Mouse (Mus musculus): ENCODE data around the gene Slc39a12. TPM values are rescaled to one million over a fixed set of nuclear protein-coding genes. Genes with fewer than 3 reads are reported as not detected.

The Slc39a12 gene
- polyA plus RNA-seq, 2 experiments: 0.02 to 0.06 TPM

DNA sequence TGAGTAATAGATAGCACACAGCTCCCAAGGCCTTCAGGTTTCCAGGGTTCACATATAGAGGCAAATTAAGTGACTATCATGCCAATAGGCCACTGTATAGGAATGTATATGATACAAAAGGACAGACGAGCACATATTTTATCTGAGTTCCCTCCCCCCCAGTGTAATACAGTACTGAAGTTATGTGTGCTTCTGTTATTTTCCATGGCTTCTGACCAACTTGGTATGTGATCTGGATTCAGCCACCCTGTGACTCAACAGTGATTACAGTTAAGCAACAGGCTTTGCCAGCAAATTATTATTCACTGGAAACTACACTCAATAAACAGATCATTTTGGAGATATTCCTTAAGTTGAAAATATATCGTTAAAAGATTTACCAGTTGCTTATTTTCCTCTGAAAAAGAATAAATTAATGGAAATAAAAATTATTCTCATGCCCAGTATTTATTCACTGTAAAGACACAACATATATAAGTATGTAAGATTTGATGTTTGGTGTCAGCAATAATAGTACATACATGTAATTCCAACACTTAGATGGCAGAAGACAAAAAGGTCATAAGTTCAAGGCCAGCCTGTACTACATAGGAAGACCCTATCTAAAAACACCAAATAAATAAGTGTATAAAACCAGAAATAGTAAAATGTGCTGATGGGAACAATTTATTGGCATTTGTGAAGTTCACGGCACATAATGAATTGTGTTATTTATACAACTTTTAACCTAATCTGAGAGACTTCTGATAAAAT, 146.4 kb downstream of the Slc39a12 start:
- Histone ChIP-seq H3K27ac (no peak overlapping the region), H3K4me2 (ENCODE audit: low read depth) (no peak overlapping the region), H3K9ac (replicated peaks) (no peak overlapping the region), H3K4me3 (ENCODE audit: insufficient read depth in 1 of 2, low read depth in 2 of 2, low read length in 2 of 2) (no peak overlapping the region), H3K36me3 (replicated peaks; ENCODE audit: control insufficient read depth, insufficient read depth, low read depth) (no peaks in the 10 kb centered on the region), H3K9me3 (ENCODE audit: control insufficient read depth, low read length) (no peaks in the 10 kb centered on the region), H3K4me1 (replicated peaks; ENCODE audit: control insufficient read depth in 2 of 2, insufficient read depth in 2 of 2, low read length in 1 of 2) (no peaks in the 10 kb centered on the region), H3K27me3 (ENCODE audit: control insufficient read depth, insufficient read depth, low read length) (no peaks in the 10 kb centered on the region)
- ATAC-seq (ENCODE audit: insufficient read depth) (no peak), DNase-seq (ENCODE audit: low read depth in 3 of 3, low spot score in 3 of 3) (no peak)
- no peak for TF ChIP-seq CTCF (IDR thresholded peaks at IDR 0.05; ENCODE audit: low read depth)
- TF ChIP-seq EP300 (IDR thresholded peaks at IDR 0.05; ENCODE audit: low read depth): no peak
- WGBS (ENCODE audit: insufficient replicate concordance): 68% methylated on average over 3 of the region's 3 CpGs

DNA sequence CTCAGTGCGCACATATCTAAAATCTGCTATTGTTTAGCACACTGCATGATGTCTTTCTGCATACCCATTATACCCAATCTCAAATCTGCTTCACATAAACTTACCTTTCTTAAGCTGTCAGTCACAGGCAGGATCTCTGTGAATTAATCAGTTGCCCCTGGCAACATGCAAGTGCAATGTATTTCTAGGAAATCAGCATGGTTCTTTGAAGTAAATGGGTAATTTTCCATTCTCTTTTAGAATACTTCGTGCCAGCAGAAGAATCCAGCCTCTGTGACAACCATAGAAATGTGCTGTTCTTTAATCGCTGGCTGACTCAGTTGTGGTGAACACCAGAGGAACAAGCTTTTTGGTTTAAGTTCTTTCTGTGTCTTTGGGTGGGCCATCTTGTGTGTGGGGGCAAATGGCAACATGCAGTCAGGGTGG, 147.1 kb downstream of the Slc39a12 start:
- ATAC-seq (ENCODE audit: insufficient read depth) (no peak), DNase-seq (ENCODE audit: low read depth in 3 of 3, low spot score in 3 of 3) (no peak)
- Histone ChIP-seq H3K27ac (no peak overlapping the region), H3K9ac (replicated peaks) (no peak overlapping the region), H3K4me1 (replicated peaks; ENCODE audit: control insufficient read depth in 2 of 2, insufficient read depth in 2 of 2, low read length in 1 of 2) (no peaks in the 10 kb centered on the region), H3K4me3 (ENCODE audit: insufficient read depth in 1 of 2, low read depth in 2 of 2, low read length in 2 of 2) (no peak overlapping the region), H3K9me3 (ENCODE audit: control insufficient read depth, low read length) (no peaks in the 10 kb centered on the region), H3K4me2 (ENCODE audit: low read depth) (no peak overlapping the region), H3K36me3 (replicated peaks; ENCODE audit: control insufficient read depth, insufficient read depth, low read depth) (no peaks in the 10 kb centered on the region), H3K27me3 (ENCODE audit: control insufficient read depth, insufficient read depth, low read length) (no peaks in the 10 kb centered on the region)
- WGBS (ENCODE audit: insufficient replicate concordance): 56% methylated on average over 3 of the region's 3 CpGs
- TF ChIP-seq CTCF (IDR thresholded peaks at IDR 0.05; ENCODE audit: low read depth): no peak
- no peak for TF ChIP-seq EP300 (IDR thresholded peaks at IDR 0.05; ENCODE audit: low read depth)

DNA sequence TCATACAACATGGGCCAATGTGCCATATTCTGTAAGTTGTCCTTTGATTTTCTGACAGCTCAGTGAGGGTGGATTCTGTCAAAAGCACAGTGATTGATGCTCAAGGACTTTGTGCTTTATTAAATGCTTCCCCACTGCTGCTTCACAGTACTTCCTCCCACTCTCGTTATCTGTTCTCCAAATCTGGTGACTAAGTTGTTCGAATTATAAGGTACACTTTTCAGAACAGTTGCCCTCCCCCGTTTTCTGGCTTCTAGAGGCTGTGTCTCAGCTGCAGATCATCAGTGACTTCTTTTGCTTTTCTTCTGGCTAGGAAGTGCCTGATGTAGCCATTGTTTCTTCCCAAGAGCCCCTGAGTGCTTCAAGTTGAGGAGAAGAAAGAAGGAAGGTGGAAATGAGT, 149.7 kb downstream of the Slc39a12 start:
- TF ChIP-seq CTCF (IDR thresholded peaks at IDR 0.05; ENCODE audit: low read depth) (no peak), EP300 (IDR thresholded peaks at IDR 0.05; ENCODE audit: low read depth) (no peak)
- Histone ChIP-seq H3K36me3 (replicated peaks; ENCODE audit: control insufficient read depth, insufficient read depth, low read depth) (no peaks in the 10 kb centered on the region), H3K9ac (replicated peaks) (no peak overlapping the region), H3K4me2 (ENCODE audit: low read depth) (no peak overlapping the region), H3K27me3 (ENCODE audit: control insufficient read depth, insufficient read depth, low read length) (no peaks in the 10 kb centered on the region), H3K4me3 (ENCODE audit: insufficient read depth in 1 of 2, low read depth in 2 of 2, low read length in 2 of 2) (no peak overlapping the region), H3K27ac (no peak overlapping the region), H3K9me3 (ENCODE audit: control insufficient read depth, low read length) (no peaks in the 10 kb centered on the region), H3K4me1 (replicated peaks; ENCODE audit: control insufficient read depth in 2 of 2, insufficient read depth in 2 of 2, low read length in 1 of 2) (no peaks in the 10 kb centered on the region)
- 9% methylated on average over 3 of the region's 3 CpGs for WGBS (ENCODE audit: insufficient replicate concordance)
- no peak for ATAC-seq (ENCODE audit: insufficient read depth)
- no peak for DNase-seq (ENCODE audit: low read depth in 3 of 3, low spot score in 3 of 3)

DNA sequence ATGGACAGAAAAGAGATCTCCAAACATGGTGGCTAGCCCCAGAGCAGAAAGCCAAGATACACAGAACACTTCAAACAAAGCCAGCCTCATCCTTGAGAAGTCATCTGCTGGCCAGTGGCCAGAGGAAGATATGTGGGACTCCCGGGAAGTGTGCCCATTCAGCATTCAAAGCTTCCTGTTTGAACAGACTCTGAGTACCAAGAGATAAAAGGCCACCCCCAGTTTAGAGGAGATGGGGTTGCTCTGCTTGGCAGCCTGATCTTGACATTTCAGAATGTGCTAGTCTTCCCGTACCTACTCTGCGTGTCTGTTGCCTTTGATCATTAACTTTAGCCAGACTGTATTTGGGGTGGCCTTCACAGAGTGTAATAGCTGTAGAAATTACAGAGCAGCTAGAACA, 155.2 kb downstream of the Slc39a12 start:
- H3K4me2 ChIP-seq (ENCODE audit: low read depth): no peak overlapping the region
- H3K4me3 ChIP-seq (ENCODE audit: insufficient read depth in 1 of 2, low read depth in 2 of 2, low read length in 2 of 2): no peak overlapping the region
- TF ChIP-seq CTCF (IDR thresholded peaks at IDR 0.05; ENCODE audit: low read depth): no peak
- no peaks in the 10 kb centered on the region for H3K4me1 ChIP-seq (replicated peaks; ENCODE audit: control insufficient read depth in 2 of 2, insufficient read depth in 2 of 2, low read length in 1 of 2)
- H3K9me3 ChIP-seq (ENCODE audit: control insufficient read depth, low read length): no peaks in the 10 kb centered on the region
- no peak overlapping the region for H3K27ac ChIP-seq
- no peak overlapping the region for H3K9ac ChIP-seq (replicated peaks)
- no peaks in the 10 kb centered on the region for H3K27me3 ChIP-seq (ENCODE audit: control insufficient read depth, insufficient read depth, low read length)
- DNase-seq (ENCODE audit: low read depth in 3 of 3, low spot score in 3 of 3) (no peak), ATAC-seq (ENCODE audit: insufficient read depth) (no peak)
- WGBS (ENCODE audit: insufficient replicate concordance): 41% methylated on average over 3 of the region's 3 CpGs
- H3K36me3 ChIP-seq (replicated peaks; ENCODE audit: control insufficient read depth, insufficient read depth, low read depth): no peaks in the 10 kb centered on the region

DNA sequence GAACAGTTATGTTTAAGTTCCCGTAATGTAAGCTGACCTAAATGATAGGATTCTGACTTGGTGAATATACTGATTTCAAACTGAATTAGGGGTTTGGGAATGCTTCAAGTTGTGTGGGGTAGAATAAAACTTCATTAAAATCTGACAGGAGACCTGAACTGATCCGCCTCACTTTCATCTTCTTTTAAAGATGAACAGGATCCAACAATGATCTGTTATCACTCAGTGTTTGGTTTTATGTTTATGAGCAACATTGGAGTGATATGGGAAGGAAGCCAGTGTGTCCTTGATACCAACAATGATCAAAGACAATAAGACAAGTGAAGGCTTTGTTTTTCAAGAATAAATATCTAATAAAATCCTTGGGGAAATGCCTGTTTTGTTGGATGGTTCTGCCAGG, 155.7 kb downstream of the Slc39a12 start:
- 58% methylated on average over 2 of the region's 2 CpGs for WGBS (ENCODE audit: insufficient replicate concordance)
- DNase-seq (ENCODE audit: low read depth in 3 of 3, low spot score in 3 of 3) (no peak), ATAC-seq (ENCODE audit: insufficient read depth) (no peak)
- no peak overlapping the region for H3K4me3 ChIP-seq (ENCODE audit: insufficient read depth in 1 of 2, low read depth in 2 of 2, low read length in 2 of 2)
- H3K9ac ChIP-seq (replicated peaks): no peak overlapping the region
- H3K4me1 ChIP-seq (replicated peaks; ENCODE audit: control insufficient read depth in 2 of 2, insufficient read depth in 2 of 2, low read length in 1 of 2): no peaks in the 10 kb centered on the region
- no peak overlapping the region for H3K4me2 ChIP-seq (ENCODE audit: low read depth)
- no peaks in the 10 kb centered on the region for H3K36me3 ChIP-seq (replicated peaks; ENCODE audit: control insufficient read depth, insufficient read depth, low read depth)
- TF ChIP-seq CTCF (IDR thresholded peaks at IDR 0.05; ENCODE audit: low read depth) (no peak), EP300 (IDR thresholded peaks at IDR 0.05; ENCODE audit: low read depth) (no peak)
- no peaks in the 10 kb centered on the region for H3K27me3 ChIP-seq (ENCODE audit: control insufficient read depth, insufficient read depth, low read length)
- H3K9me3 ChIP-seq (ENCODE audit: control insufficient read depth, low read length): no peaks in the 10 kb centered on the region
- no peak overlapping the region for H3K27ac ChIP-seq

Other genes starting within 250 kb of the Slc39a12 start
- 0.05 and 0.06 TPM in 2 replicates for gene Tmem236, start 213.8 kb upstream of the Slc39a12 start, polyA plus RNA-seq (2012; rRNA removed)
- gene Tmem236, start 213.8 kb upstream of the Slc39a12 start, polyA plus RNA-seq (2014; fragmentation: Nextera tagmentation; extraction: Ambion mirVana): 0.06 and 0.09 TPM in 2 replicates
- 3.9 and 5.6 TPM in 2 replicates for gene Mrc1, start 158.9 kb upstream of the Slc39a12 start, polyA plus RNA-seq (2012; rRNA removed)
- 8.1 and 8.3 TPM in 2 replicates for gene Mrc1, start 158.9 kb upstream of the Slc39a12 start, polyA plus RNA-seq (2014; fragmentation: Nextera tagmentation; extraction: Ambion mirVana)
- 0.23 and 0.37 TPM in 2 replicates for gene Cacnb2, start 214.8 kb downstream of the Slc39a12 start, polyA plus RNA-seq (2012; rRNA removed)
- 0.04 and 0.11 TPM in 2 replicates for gene Cacnb2, start 214.8 kb downstream of the Slc39a12 start, polyA plus RNA-seq (2014; fragmentation: Nextera tagmentation; extraction: Ambion mirVana)